Mouse (Mus musculus) forebrain, embryonic 14.5 days (tissue): ENCODE data around the gene Angpt4. TPM values are rescaled to one million over a fixed set of nuclear protein-coding genes. Genes with fewer than 3 reads are reported as not detected.

Experiments used
- ATAC-seq: fragments of 200-750 bp; cut with Nextera tagmentation; 2 replicates; pipeline ENCODE4 v1.8.0; 2017; ENCODE audit warnings: mild to moderate bottlenecking, moderate library complexity
- DNase-seq: peaks from one replicate; pipeline ENCODE4 v3.0.0-alpha.2; 2015; ENCODE audit warnings: low spot score
- H3K27ac ChIP-seq: fragments of 300-500 bp; sonication (generic); 2 replicates; pipeline ENCODE4 v1.5.1; 2014; ENCODE audit warnings: low read depth, mild to moderate bottlenecking, control low read depth, low read length, moderate library complexity
- H3K27me3 ChIP-seq: fragments of 300-500 bp; sonication (generic); replicated peaks from 2 replicates; pipeline ENCODE4 v1.6.1; 2014; ENCODE audit warnings: low read length, control low read depth, mixed read lengths; ENCODE audit not compliant: control insufficient read depth, insufficient read depth
- H3K36me3 ChIP-seq: fragments of 300-500 bp; sonication (generic); 2 replicates; pipeline ENCODE4 v1.6.1; 2014; ENCODE audit warnings: low read length, control low read depth; ENCODE audit not compliant: control insufficient read depth, insufficient read depth
- H3K4me1 ChIP-seq: fragments of 300-500 bp; sonication (generic); 2 replicates; pipeline ENCODE4 v1.6.1; 2014; ENCODE audit warnings: antibody characterized with exemption, low read length, control low read depth; ENCODE audit not compliant: control insufficient read depth, insufficient read depth
- H3K4me2 ChIP-seq: fragments of 300-500 bp; sonication (generic); 2 replicates; pipeline ENCODE4 v1.6.1; 2014; ENCODE audit warnings: mild to moderate bottlenecking, control low read depth, low read length
- H3K4me3 ChIP-seq: fragments of 300-500 bp; sonication (generic); 2 replicates; pipeline ENCODE4 v1.5.1; 2014; ENCODE audit warnings: low read depth, low read length, control low read depth
- H3K9ac ChIP-seq: fragments of 300-500 bp; sonication (generic); 2 replicates; pipeline ENCODE4 v1.6.1; 2014; ENCODE audit warnings: mild to moderate bottlenecking, low read length, control low read depth, moderate library complexity
- H3K9me3 ChIP-seq: fragments of 300-500 bp; sonication (generic); replicated peaks from 2 replicates; pipeline ENCODE4 v1.6.1; 2016; ENCODE audit warnings: low read length, control low read depth, mixed read lengths; ENCODE audit not compliant: control insufficient read depth
- WGBS: fragments of 180-500 bp; shearing (Covaris S2); extraction: QIAGEN DNeasy Blood & Tissue Kit; methylation state at CpG from one replicate; pipeline ENCODE4 v1.1.7; 2014; 5-methylcytosine and 5-hydroxymethylcytosine counted together
- polyA plus RNA-seq: library from polyadenylated mRNA; unstranded; fragments of >200 nt; fragmentation: Nextera tagmentation; extraction: Ambion mirVana; gene quantifications from 2 replicates; pipeline ENCODE4 v1.2.1, GENCODE M21; 2014

The Angpt4 gene
- polyA plus RNA-seq, 1 experiment from 2014 or later = not detected

DNA sequence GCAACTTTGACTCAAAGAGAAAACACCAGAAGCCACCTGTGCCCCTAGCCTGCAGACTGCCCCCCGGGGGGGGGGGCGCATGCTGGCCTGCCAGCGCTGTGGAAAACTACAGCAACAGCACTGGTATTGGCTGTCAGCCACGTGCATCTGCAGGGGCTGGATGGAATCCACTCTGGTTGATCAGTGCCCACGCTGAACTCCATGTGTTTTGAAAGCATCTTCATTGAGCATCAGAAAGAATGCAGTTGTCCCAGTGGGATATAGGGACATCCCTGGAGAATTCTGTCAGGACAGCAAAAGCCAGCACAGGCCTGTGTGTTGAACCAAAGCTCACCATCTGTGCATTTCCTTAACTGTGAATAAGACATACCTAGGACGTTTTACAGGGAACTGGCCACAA lies 20.0 kb upstream of the Angpt4 start:
- Histone ChIP-seq H3K9ac (no peak overlapping the region), H3K9me3 (no peaks in the 10 kb centered on the region), H3K4me1 (no peaks in the 10 kb centered on the region; the same call in 1 of the 2 replicates), H3K36me3 (no peaks in the 10 kb centered on the region), H3K4me2 (no peak overlapping the region), H3K27me3 (no peaks in the 10 kb centered on the region), H3K4me3 (no peak overlapping the region), H3K27ac (no peak overlapping the region)
- 52% methylated on average over 6 of the region's 6 CpGs for WGBS
- DNase-seq = peak; percentile 42
- ATAC-seq = 0 out of 2 replicates have a peak, but pooled peaks have one; percentile 15

DNA sequence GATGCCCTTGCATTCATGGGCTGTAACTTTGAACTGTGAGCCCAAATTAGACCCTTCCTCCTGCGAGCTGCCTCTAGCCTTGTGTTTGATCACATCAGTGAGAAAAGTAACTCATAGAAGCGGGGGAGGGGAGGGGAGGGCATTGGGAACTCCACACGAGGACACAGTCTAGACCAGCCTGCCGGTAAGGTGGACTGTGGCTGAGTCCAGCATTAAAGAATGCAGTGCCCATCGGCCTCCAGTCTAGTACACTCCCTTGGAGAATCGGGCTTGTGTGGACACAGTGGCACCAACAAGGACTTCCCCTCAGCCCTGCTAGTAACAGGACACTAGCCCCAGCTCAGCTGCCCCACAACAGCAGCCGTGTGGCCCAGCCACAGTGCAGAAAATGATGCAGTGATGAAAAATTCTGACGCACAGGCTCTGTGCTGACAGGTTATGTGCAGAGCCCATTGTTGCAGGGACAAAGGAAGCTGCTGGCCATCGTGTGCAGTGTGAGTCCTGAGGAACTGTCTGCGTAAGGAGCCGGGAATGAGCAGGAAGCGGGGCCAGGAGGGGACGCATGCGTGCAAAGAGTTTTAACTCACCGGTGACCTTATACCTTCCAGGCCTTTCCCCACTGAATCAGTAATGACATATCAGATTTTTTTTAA lies 17.8 kb upstream of the Angpt4 start:
- no peak for DNase-seq
- Histone ChIP-seq H3K9me3 (no peaks in the 10 kb centered on the region), H3K4me3 (no peak overlapping the region), H3K27ac (no peak overlapping the region), H3K27me3 (no peaks in the 10 kb centered on the region), H3K9ac (no peak overlapping the region), H3K36me3 (no peaks in the 10 kb centered on the region), H3K4me1 (no peaks in the 10 kb centered on the region; the same call in 1 of the 2 replicates), H3K4me2 (no peak overlapping the region)
- 41% methylated on average over 15 of the region's 15 CpGs for WGBS
- peak; percentile 19; the same call in 1 of the 2 replicates for ATAC-seq

GRCm38 (mm10) chr2:151894209-151894980 lies 16.6 kb upstream of the Angpt4 start:
- H3K4me2 ChIP-seq = no peak overlapping the region
- no peak overlapping the region for H3K9ac ChIP-seq
- ATAC-seq (peak; percentile 37), DNase-seq (peak; percentile 60)
- no peak overlapping the region for H3K27ac ChIP-seq
- H3K36me3 ChIP-seq = no peaks in the 10 kb centered on the region
- WGBS = 64% methylated on average over 8 of the region's 8 CpGs
- no peaks in the 10 kb centered on the region for H3K27me3 ChIP-seq
- H3K9me3 ChIP-seq = no peaks in the 10 kb centered on the region
- no peak overlapping the region for H3K4me3 ChIP-seq
- no peaks in the 10 kb centered on the region; the same call in 1 of the 2 replicates for H3K4me1 ChIP-seq

DNA sequence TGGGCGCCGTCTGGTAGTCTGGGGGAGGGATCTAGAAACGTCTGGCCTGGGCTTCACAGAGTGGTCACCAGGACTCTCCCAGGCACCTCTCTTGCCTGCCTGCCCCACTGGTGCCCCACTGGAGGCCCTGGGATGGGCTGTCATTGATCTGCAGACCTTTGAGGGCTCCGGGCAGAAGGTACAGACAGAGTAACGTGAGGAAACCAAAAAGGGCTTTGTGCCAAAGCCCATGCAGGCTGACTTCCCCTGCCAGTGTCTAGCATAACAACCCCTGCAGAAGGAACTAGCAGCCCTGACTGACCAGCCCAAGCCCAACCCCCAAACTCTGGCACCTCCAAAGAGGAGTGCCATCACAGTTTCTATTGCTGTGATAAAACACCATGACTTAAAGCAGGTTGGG lies 15.1 kb upstream of the Angpt4 start:
- Histone ChIP-seq H3K4me2 (no peak overlapping the region), H3K9ac (no peak overlapping the region), H3K4me1 (no peaks in the 10 kb centered on the region; the same call in 1 of the 2 replicates), H3K27ac (no peak overlapping the region), H3K27me3 (no peaks in the 10 kb centered on the region), H3K9me3 (no peaks in the 10 kb centered on the region), H3K36me3 (no peaks in the 10 kb centered on the region), H3K4me3 (no peak overlapping the region)
- no peak for DNase-seq
- WGBS = 79% methylated on average over 5 of the region's 5 CpGs
- no peak for ATAC-seq

- no peak for DNase-seq
- Histone ChIP-seq H3K4me3 (no peak overlapping the region), H3K4me1 (no peaks in the 10 kb centered on the region), H3K4me2 (no peak overlapping the region), H3K27me3 (no peaks in the 10 kb centered on the region), H3K27ac (no peak overlapping the region), H3K36me3 (no peaks in the 10 kb centered on the region), H3K9me3 (no peaks in the 10 kb centered on the region), H3K9ac (no peak overlapping the region)
- 92% methylated on average over 1 of the region's 1 CpGs for WGBS
- ATAC-seq = no peak
Observed at GRCm38 (mm10) chr2:151898106-151898505, 12.9 kb upstream of the Angpt4 start.

- no peak overlapping the region for H3K27ac ChIP-seq
- H3K36me3 ChIP-seq = no peaks in the 10 kb centered on the region
- H3K4me1 ChIP-seq = no peaks in the 10 kb centered on the region
- H3K9ac ChIP-seq = no peak overlapping the region
- DNase-seq = no peak
- no peaks in the 10 kb centered on the region for H3K9me3 ChIP-seq
- no peak for ATAC-seq
- 80% methylated on average over 4 of the region's 4 CpGs for WGBS
- H3K4me3 ChIP-seq = no peak overlapping the region
- H3K27me3 ChIP-seq = no peaks in the 10 kb centered on the region
- no peak overlapping the region for H3K4me2 ChIP-seq
Observed at GRCm38 (mm10) chr2:151900845-151901244, 10.2 kb upstream of the Angpt4 start.

GRCm38 (mm10) chr2:151903267-151903666 lies 7.7 kb upstream of the Angpt4 start:
- H3K36me3 ChIP-seq = no peaks in the 10 kb centered on the region
- no peak overlapping the region for H3K27ac ChIP-seq
- ATAC-seq (no peak), DNase-seq (no peak)
- WGBS = 83% methylated on average over 6 of the region's 6 CpGs
- H3K4me3 ChIP-seq = no peak overlapping the region
- no peak overlapping the region for H3K9ac ChIP-seq
- no peaks in the 10 kb centered on the region for H3K4me1 ChIP-seq
- H3K27me3 ChIP-seq = no peaks in the 10 kb centered on the region
- H3K4me2 ChIP-seq = no peak overlapping the region
- no peaks in the 10 kb centered on the region for H3K9me3 ChIP-seq

- no peaks in the 10 kb centered on the region for H3K4me1 ChIP-seq
Observed at GRCm38 (mm10) chr2:151903933-151904332, 7.1 kb upstream of the Angpt4 start.

DNA sequence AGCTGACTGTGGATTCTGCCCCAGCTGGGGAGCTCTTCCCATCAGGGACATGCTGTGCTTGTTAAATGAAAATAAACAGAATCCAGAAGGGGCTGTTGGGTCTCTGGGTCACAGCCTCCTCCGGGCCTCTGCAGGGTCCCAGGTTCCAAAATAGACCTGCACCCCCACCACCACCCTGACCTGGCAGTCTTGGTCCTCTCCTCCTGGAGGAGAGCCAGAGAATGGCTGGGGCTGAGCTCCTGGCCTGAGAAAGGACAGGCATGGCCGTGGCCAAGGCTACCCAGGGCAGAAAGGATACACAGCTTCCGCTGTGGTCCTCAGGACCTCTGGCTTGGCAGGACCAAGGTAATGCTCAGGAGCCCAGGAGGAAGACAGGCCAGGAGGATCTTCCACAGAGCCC lies 6.4 kb upstream of the Angpt4 start:
- Histone ChIP-seq H3K4me3 (no peak overlapping the region), H3K9ac (no peak overlapping the region), H3K4me1 (no peaks in the 10 kb centered on the region), H3K36me3 (no peaks in the 10 kb centered on the region), H3K27me3 (no peaks in the 10 kb centered on the region), H3K9me3 (no peaks in the 10 kb centered on the region), H3K27ac (no peak overlapping the region), H3K4me2 (no peak overlapping the region)
- ATAC-seq (no peak), DNase-seq (no peak)
- 80% methylated on average over 3 of the region's 3 CpGs for WGBS

More at GRCm38 (mm10) chr2:151903933-151904332, 7.1 kb upstream of the Angpt4 start:
- Histone ChIP-seq H3K9me3 (no peaks in the 10 kb centered on the region), H3K4me3 (no peak overlapping the region), H3K27me3 (no peaks in the 10 kb centered on the region), H3K27ac (no peak overlapping the region), H3K4me2 (no peak overlapping the region), H3K9ac (no peak overlapping the region), H3K36me3 (no peaks in the 10 kb centered on the region)
- 84% methylated on average over 4 of the region's 4 CpGs for WGBS
- DNase-seq (no peak), ATAC-seq (no peak)
